Mouse (Mus musculus) brain, embryonic 14.5 days (tissue): ENCODE measurements at regions not wholly inside any gene's neighbourhood (a gene's known extent, or its start where the extent isn't known, plus 50 kb on each side); places are given as distances from the start of the nearest gene placed in this dataset.

Experiments
- CTCF ChIP-seq: fragments of 200-500 bp; IDR thresholded peaks from 2 replicates; pipeline ENCODE4 v1.5.1; 2012; ENCODE audit warnings: inconsistent platforms, mild to moderate bottlenecking, moderate library complexity, borderline replicate concordance; ENCODE audit not compliant: insufficient read depth, insufficient read length; ENCODE audit errors: extremely low read depth
- POLR2A ChIP-seq: fragments of 200-500 bp; IDR thresholded peaks from 2 replicates; pipeline ENCODE4 v1.6.1; 2012; ENCODE audit warnings: mild to moderate bottlenecking, inconsistent platforms, borderline replicate concordance; ENCODE audit not compliant: poor library complexity, insufficient read depth, insufficient read length, severe bottlenecking; ENCODE audit errors: extremely low read depth

GRCm38 (mm10) chr3:4744611-4745010, 1006.0 kb upstream of the Gm8797 start:
- no peak for TF ChIP-seq CTCF
- TF ChIP-seq POLR2A: no peak
